Mouse (Mus musculus) gastrocnemius, adult 8-10 months (tissue): ENCODE results near the gene Klhl25. TPM values are rescaled to one million over a fixed set of nuclear protein-coding genes. Genes with fewer than 3 reads are reported as not detected.
A peak's percentile ranks its signal among the peaks of the same experiment; 100 is the strongest.
"Not testable (repeated sequence)": the region's sequence is repeated elsewhere in the genome, so short reads cannot be mapped to it uniquely, and the experiment has no call there.

Source experiments
- DNase-seq, 2 experiments: peaks; one replicate each; pipeline ENCODE4 v3.0.0; 2022; ENCODE audit warnings: low spot score in 2 of 2
- total RNA-seq, 4 experiments: library from RNA; stranded (reverse); gene quantifications; 2 replicates each; pipeline ENCODE4 v1.2.4; 2022

Klhl25 gene
- total RNA-seq, 4 experiments from 2014 or later: 1.7 to 3.6 (median 2.8) TPM

DNA sequence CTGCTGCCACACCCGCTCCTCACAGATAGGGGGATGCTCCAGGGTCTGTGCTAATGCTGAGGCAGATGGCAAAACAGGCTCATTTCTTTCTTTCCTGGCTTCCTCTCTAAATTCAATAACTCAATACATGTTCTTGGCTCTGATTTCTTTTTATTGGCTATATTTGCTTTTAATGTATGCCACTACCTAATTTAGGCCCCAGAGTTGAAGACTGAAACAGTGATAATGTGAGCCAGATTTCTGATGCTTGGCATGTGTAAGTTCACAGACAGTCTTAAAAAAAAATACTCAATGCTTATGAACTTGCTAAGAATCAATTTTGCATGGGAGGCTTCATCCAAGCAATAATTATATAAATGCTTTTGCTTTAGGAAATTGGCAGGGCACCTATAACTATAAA, 2.2 kb upstream of the Klhl25 start:
- DNase-seq: no peak

DNA sequence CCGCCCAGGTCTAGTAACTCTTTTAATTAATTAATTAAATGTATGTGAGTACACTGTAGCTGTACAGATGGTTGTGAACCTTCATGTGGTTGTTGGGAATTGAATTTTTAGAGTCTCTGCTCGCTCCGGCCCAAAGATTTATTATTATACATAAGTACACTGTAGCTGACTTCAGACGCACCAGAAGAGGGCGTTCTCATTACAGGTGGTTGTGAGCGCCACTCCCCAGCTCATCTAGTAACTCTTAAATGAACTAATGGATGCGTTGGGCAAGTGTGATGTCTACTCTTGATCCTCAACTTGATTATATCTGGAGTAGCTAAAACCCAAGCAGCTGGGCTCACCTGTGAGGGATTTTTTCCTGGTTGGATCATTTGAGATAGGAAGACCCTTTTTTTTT, 1.2 kb upstream of the Klhl25 start:
- no peak for DNase-seq

- no peak for DNase-seq
Measured at GRCm38 (mm10) chr7:75847489-75847888, 621 bp upstream of the Klhl25 start.

DNA sequence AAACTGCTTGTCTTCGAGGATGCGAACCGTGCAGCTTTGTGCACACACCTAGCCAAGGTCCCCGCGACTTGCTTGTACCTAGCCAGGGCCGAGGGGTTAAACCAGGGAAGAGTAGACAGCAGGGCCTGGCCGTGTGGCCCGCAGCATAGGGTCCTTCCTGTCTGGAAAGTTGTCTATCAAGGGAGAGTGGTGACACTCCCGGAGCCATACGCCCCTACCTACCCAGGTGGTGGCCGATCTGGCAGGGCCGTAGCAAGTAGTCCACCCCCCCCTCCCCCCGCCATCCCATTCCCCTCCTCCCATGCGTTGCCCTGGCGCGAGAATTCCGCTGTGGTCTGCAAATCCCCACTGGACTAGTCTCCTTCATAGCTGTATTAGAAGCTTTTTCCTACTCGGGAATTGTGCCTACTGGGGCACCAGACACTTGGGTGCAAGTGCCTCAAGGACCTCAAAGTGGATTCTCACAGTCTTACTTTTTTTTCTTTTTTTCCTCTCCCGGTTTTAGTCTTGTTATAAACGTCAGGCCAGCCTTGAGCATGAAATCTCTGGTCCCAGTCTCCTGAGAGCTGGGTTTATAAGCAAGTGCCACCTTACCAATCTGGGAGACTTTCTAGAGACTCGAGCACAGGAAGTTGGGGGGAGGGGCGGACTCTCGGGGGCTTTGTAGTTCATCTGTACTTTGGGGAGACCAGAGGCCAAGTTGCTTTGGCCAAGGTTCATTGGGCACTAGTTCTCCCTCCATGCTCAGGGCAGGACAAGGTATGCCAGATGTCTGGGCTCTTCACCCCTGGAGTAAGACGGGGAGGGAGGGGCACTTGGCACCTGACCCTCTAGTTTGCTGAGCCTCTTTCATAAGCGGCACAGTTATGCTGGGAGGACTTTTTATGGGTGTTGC, 913 bp downstream of the Klhl25 start:
- peak in 1 of 2 experiments; percentile 12 for DNase-seq

DNA sequence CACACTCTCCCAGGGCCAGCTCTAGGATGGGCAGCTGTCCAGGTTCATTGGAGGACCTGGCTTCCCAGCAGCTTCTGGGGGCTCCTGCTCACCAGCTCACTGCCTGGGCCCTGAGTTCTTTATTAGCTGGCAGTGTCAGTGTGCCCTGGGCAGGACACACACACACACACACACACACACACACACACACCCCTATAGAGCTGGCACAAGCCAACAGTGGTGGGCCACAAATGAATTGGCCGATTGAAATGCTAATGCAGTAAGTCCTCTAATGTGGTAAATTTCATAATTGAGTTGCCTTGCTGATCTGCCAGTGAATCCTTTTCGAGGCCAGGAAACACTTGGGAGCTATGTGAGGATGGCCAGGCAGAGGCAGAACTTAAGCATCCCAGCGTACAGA, 2.3 kb downstream of the Klhl25 start:
- DNase-seq: not testable (repeated sequence)

GRCm38 (mm10) chr7:75851290-75851689, 3.2 kb downstream of the Klhl25 start:
- no peak for DNase-seq

DNA sequence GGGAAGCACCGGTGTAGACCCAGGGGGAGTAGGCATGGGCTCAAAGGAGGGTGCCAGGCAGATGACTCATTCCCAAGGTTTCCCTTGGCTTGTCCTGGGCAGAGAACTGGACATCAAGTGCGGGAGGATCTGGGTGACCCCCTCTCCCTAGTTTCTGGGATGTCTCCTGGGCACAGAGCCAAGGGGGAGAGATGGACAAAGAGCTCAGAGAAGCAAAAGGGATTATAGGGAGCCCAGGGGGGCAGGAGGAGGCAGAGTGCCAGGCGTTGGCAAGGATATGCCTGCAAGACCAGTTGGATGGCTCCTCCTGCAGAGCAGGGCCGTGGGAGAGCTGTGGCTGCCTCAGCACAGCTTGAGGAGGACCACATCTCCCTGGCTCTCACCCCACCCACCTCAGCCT, 4.3 kb downstream of the Klhl25 start:
- no peak for DNase-seq

- no peak for DNase-seq
Measured at GRCm38 (mm10) chr7:75853171-75853830, 5.2 kb downstream of the Klhl25 start.

DNA sequence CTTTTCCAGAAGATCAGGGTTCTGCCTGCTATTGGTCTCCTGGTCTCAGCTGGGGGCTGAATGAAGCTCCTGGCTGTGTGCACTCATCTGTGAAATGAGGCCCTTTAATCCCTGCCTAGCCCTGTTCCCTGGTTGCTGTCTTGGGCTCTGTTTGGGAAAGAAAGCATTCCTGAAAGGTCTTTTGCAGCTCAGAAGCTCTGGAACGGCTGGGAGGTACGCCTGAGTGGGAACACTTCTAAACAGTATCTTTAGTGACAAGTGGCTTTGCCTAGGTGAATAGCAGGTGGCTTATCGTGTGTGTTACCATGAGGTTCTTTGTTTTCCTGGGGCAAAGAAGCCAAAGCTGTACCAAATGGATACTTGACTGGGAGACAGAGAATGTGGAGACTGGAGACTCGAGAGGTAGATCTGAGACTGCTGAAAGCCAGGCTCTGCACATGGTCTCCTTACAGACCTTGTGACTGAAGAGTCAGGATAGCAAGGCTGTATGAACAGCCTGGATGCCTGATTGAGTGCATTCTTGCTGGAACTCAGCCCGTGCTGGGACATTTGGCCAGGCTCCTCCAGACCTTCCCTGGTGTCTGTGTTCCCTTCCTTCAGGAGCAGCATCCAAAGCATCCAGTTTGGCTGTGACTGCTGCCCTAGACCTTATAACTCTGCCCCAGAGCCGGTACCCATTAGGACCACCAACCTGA, 6.3 kb downstream of the Klhl25 start:
- DNase-seq: no peak

DNA sequence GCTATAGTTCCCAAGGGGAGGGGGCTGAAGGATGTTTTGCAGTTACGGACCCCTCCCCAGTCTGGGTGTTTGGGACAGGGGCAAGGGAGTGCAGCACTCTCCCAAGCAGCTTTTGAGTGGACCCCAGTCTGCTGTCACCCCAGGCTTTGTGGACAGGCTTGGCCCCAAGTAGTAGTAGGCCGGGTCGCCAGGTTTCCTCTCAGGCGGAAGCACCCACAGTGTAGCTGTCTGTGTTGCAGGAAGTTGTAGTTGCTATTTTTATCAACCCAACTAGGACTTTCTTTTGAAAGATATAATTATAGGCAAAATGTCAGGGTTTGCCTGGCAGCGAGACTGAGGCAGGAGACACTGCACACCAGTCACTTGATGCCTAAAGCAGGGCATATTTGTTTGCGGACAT, 6.9 kb downstream of the Klhl25 start:
- DNase-seq: no peak

GRCm38 (mm10) chr7:75856259-75856658, 8.1 kb downstream of the Klhl25 start:
- DNase-seq: no peak

GRCm38 (mm10) chr7:75859771-75860196, 11.7 kb downstream of the Klhl25 start:
- DNase-seq: peak; percentile 39 to 64

DNA sequence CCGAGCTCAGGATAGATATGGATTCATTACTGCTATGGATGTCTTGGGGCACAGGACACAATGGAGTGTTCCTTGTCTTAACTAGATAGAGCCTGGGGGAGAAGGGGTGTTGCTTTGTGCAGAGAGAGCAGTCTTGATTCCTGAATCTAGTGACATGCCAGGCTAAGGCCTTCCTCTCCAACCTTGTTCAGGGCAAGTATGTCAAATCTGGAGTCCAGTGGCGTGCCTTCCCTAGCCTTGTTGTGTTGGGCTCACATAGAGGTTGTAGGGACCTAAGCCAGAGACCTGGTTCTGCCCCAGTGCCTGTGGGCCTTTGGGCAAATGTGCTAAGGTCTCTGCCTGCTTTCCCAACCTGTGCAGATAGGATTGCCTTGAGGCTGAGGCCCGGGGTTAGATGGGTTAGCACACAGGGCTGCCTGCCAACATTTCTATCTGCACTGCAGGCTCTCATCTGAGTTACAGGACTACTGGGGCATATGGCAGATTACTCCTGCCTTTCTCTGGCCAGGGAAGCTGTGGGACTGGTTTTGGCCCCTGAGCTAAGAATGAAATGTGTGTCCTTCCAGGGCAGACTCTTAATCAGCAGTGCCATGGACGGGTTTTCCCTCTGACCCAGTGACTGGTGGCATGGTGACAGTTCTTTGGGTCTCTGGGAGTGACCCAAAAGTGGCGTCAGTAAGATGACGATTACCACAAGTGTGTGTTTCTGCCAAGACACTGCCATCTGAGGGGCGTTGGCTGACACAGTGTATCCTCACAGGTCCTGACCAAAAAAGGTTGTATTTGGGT, 13.7 kb downstream of the Klhl25 start:
- DNase-seq: not testable (repeated sequence)

DNA sequence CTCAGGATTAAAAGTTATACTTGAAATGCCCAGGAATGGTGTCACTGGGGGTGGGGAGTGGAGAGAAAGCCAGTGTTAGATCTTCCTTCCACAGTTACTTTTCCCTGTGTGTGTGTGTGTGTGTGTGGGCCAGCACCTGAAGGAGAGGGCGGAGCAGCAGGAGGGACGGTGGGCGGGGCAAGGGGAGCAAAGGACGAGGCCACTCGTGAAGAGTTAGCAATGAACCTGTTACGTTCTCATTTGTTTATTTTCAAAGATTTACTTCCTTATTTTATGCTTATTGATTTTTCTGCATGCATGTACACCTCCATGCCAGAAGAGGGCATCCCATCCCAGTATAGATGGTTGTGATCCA, 14.3 kb downstream of the Klhl25 start:
- DNase-seq: not testable (repeated sequence)

DNA sequence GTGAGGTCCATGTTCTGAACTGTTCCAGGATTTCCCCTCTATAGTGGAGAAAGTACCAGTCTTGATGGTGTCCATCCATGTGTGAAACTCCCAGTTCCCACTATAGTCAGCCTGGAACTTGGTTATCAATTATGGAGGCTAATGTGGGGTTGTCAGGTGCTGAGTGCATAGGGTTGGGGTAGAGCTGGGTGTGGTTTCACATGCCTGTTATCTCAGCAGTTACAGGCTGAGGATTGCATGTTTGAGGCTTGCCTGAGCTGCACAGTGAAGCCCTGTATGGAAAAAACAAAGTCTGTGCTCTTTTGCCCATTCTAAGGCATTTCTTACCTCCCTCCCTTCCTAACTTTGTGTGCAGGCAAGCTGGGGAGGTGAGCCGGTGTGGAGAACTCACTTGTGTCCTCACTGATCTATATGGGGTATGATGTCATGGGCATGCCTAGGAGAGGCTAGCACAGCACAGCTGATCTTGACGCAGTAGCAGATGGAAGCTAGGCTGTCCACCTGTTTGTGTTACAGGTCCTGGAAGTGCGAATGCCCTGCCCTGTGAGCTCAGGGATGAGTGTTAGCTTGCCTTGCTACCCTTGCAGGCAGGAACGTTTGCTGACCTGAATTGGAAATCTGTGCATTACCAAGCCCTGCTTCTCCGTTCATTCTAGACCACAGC, 15.3 kb downstream of the Klhl25 start:
- DNase-seq: not testable (repeated sequence)

GRCm38 (mm10) chr7:75865026-75865425, 16.9 kb downstream of the Klhl25 start:
- DNase-seq: no peak

GRCm38 (mm10) chr7:75866557-75866956, 18.4 kb downstream of the Klhl25 start:
- no peak for DNase-seq

DNA sequence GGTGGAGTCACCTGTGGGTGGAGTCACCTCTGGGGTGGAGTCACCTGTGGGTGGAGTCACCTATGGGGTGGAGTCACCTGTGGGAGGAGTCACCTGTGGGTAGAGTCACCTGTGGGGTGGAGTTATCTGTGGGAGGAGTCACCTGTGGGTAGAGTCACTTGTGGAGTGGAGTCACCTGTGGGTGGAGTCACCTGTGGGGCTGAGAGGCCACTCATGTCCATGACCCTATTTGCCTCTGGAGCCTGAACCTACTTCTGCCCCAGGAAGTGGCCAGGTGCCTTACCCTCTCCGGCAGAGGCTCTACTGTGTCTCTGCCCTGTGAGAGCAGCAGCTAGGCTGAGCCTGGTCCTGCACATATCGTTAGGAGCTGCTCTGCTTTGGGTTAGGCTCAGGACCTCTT, 20.6 kb downstream of the Klhl25 start:
- no peak for DNase-seq

DNA sequence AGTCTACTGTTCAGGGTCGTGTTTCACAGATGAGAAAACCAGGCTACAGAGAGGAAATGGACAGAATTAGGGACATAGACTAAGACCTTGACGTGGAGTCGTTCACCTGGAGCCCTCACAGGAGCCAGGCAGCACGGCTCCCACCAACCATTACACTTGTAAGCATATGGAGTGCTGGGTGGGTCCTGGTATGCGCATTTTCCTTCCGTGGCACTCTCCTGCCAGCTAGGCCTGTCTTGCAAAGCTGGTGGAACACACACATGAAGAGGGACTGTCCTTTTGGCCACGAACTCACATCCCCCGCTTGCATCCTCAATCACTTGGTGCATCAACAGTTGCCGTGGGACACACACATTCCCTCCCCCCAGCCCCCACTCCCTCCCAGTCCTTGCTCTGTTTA, 22.4 kb downstream of the Klhl25 start:
- DNase-seq: no peak

DNA sequence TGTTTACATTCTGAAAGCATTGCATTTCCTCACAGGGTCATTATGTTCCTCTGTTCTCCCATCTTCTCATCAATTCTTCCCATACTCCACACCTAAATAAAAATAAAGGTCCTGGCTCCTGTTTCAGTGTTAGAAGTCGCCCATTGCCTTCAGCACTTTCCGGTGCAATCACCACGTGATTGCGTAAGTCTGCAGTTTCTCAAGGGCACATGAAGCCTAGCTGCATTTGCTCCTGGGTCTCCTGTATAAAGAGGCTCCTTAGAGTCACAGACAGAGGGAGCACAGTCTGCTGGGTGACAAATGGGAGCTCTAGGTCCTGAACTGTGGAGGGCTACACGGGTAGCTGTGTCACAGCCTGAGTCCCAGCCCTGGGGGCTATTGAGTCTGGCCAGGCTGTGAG, 24.1 kb downstream of the Klhl25 start:
- no peak for DNase-seq

GRCm38 (mm10) chr7:75872697-75873096, 24.6 kb downstream of the Klhl25 start:
- DNase-seq: no peak
